Mouse (Mus musculus) adrenal gland, postnatal 10 days (tissue): ENCODE data around the gene Galm. TPM values are rescaled to one million over a fixed set of nuclear protein-coding genes. Genes with fewer than 3 reads are reported as not detected.
A peak's percentile ranks its signal among the peaks of the same experiment; 100 is the strongest.

Source experiments
- DNase-seq: peaks from one replicate; pipeline ENCODE4 v3.0.0; 2021; ENCODE audit warnings: mixed read lengths
- long read RNA-seq, 2 experiments: library from polyadenylated mRNA; stranded (forward); transcript quantifications; one replicate each; pipeline ENCODE4 v2.0.0; 2021
- total RNA-seq, 2 experiments: library from RNA; stranded (reverse); gene quantifications; 2 replicates each; pipeline ENCODE4 v1.2.3; 2021

Gene Galm
- 10 to 100 TPM; 24.7 to 32.1 TPM for total RNA-seq
- long read RNA-seq, experiment 1, transcript Galm-201 (7 exons, 2,314 nt): major isoform, 28 of 39 reads
- long read RNA-seq, experiment 1, partial matches to known transcripts: 11 of 39 reads
- long read RNA-seq, experiment 1, other reads (novel, unspliced or antisense): 0 of 39 reads
- long read RNA-seq, experiment 2, transcript Galm-201 (7 exons, 2,314 nt): major isoform, 29 of 34 reads
- long read RNA-seq, experiment 2, partial matches to known transcripts: 2 of 34 reads
- long read RNA-seq, experiment 2, other reads (novel, unspliced or antisense): 3 of 34 reads

DNA sequence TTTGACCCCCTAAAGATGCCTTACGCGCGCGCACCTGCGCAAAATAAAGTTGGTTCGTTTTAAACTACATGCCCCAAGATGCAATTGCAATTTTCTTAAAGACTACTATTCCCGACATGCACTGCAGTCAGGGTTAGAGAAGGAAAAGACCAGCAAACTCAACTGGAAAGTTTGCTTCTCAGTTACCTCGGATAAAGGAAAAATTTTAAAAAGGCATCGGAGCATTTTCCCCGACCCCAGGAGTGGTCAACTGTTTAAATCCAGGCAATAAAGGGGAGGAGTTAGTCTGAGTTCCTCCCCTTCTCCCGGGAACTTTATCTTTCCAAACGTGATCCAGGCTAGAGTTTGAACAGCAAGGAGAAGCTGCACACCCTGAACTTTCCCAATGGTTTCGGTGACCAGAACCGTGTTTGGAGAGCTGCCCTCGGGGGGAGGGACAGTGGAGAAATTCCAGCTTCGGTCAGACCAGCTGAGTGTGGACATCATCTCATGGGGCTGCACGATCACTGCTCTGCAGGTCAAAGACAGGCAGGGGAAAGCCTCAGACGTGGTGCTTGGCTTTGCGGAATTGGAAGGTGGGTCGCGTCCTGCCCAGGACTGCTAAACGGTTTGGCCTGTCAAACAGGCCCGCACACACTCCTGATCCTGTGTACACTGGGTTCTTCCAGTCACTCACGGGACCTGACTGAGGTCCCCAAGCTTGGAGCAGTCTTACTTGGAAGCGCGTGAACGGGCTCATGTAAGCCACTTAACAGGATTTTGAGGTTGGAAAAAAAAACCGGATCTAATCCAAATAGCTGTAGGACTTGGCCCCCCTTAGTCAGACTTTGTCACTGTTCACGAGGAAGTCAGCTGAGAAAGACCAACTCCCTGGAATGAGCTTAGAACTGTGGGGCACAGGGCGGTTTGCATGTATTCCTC is at the start of gene Galm:
TSS of gene Galm (plus strand) at position 141 of the 921 bp plus-strand sequence.
- DNase-seq: peak; percentile 86

DNA sequence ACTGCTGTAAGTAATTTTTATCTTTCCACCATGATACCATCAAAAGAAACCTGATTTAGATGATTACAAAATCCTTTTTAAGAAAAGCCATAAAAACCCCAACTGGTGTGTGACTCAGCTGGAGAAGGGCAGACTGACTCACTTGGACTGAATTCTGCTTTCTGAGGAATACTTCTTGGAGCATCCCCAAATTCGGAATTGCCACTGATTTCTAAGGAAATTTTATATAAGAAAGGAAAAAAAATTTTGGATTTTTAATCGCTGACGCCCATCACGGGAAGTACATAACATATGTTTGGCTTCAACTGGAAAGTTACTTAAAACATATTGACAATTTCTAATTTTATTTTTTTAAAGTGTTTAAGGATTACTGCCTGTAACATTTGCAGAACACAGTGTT is 48.5 kb upstream of the Galm start:
- DNase-seq: no peak

DNA sequence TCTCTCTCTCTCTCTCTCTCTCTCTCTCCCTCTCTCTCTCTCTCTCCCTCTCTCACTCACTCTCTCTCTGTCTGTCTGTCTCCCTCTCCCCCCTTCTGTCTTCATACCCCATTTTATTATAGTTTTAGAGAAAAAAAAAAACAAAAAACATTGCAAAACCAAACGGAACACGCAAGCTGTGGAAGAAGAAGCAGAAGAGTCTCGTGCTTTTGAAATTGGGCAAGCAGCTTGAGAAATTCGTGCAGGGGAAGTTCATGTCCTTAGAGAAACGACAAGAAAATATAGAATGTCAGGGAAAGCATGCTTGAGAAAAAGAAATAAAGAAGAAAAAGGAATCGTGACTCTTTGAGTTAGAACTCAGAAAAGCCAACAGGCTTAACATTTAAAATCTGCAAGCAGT is 44.0 kb upstream of the Galm start:
- DNase-seq: no peak

GRCm38 (mm10) chr17:80084424-80084823 is 42.8 kb upstream of the Galm start:
- DNase-seq: no peak

DNA sequence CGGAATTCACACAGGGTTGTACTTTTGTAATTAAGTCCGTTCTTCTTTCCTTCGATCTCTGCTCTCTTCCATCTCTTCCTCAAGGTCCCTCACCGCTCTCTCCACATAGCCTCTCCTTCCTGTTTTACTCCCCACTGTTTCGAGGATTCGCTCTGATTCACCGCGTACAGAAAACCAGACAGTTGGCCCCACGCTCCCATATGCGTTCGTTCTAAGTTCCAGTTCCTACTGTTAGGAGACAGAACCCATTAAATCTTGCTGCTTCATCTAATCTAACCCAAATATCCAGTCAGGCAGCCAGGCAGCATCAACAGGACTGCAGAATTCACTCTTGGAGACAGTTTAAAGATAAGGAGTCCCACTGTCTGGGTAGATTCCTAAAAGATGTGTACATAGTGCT is 40.7 kb upstream of the Galm start:
- DNase-seq: no peak

GRCm38 (mm10) chr17:80088168-80088567 is 39.1 kb upstream of the Galm start:
- DNase-seq: peak; percentile 11

DNA sequence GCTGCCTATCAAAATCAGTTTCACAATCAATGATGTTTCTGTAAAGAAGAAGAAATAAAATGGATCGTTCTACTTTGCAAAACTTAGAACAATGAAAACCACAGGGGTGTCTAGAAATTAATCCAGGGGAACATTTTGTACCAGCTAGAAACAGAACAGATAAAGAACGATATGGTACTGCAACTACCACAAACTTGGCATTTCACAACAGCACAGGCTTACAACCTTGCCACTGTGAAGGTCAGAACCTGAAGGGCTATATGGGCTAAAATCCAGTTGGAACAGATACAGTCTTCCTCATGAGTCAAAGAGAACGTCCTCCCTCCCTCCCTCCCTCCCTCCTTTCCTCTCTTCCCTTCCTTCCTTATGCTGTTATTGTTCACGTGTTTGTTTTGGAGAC is 36.7 kb upstream of the Galm start:
- DNase-seq: peak; percentile 39

DNA sequence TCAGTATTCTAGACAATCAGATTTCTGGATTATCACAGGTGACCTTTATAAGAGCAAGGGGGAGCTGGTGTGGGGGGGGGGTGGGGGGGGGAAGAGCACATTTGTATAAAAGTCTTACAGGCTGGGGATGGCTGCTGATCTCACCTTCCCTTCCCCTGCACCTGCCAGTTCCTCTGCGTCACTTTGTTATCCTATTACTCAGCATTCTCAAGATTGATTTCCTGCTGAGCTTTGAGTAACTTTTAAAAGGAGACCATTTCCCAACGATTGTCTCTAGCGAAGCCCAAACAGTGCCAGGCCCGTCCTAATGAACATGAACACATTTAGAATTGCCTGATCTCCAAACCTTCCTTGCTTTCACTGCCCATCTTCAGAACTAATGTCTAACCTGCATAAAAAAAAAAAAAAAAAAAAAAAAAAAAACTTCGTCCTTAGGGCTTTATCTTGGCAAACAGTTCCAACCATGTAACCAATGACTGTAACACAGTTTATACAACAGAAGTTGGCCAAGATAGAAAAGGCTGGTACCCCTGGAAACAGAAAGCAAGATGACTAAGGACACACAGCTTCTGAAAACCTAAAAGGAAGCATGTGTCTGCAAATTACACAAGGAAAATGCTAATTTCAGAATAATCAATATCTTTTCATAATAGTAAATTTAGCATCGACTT is 35.3 kb upstream of the Galm start:
- no peak for DNase-seq

DNA sequence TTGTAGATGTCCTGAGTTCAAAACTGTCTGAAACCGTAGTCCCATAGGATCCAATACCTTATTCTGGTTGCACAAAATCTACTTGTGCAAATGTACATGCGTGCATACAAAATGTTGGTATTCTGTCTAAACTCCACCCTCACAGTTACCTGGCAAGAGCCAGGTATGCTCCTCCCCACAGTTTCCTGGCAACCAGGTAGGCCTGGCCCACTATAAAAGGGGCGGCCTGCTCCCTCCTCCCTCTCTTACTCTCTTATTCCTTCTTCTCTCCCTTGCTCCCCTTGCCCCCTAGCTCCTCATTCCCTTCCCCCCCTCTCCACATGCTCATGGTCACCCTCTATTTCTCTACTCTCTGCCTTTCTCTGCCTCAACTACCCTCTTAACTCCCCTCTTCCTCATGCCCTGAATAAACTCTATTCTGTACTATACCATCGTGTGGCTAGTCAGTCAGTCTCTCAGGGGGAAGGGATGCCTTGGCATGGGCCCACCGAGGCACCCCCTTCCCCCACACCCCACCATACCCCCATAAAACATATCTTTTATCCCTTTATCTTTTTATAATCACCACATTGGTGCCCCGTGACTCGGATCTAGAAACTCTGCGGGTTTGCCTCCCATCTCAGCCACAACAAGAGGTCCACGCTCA is 31.9 kb upstream of the Galm start:
- no peak for DNase-seq

GRCm38 (mm10) chr17:80096043-80096719 is 31.1 kb upstream of the Galm start:
- peak; percentile 70 for DNase-seq

- DNase-seq: no peak
These were observed 30.6 kb upstream of the Galm start for GRCm38 (mm10) chr17:80096720-80097114.

DNA sequence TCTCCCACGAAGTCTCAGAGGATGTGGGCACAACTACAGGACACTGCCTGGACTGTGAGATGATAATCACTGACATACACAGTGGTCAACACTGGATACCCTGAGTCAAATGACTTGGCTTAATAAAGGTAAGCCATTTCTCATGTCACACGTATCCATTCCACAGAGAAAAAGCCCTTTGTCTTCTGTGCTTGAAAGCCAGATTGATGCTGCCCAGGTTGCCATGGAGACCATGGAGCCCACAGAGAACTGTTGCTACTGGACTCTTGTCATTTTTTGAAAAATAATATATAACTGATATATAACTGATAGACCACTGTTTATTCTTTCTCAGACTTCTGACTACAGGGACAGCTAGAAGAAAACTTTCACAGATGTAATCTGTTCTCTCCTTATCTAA is 30.1 kb upstream of the Galm start:
- DNase-seq: no peak

DNA sequence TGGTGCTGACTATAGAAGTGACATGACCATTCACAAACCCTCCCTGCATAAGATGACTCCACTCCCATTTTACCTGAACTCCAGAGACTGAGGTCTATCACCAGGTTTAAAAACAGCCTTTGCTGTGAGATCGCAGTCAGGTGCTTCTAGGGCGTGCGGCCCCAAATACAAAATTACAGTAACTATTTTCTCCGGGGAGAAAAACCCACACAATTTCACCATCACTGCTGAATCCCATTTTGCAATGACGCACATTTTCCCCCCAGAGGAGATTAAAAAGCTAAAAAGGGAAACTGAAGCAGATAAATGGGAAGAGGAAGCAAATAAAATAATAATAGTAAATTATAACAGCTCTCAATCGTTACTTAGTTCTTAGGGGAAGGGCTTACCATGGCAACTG is 27.4 kb upstream of the Galm start:
- no peak for DNase-seq

DNA sequence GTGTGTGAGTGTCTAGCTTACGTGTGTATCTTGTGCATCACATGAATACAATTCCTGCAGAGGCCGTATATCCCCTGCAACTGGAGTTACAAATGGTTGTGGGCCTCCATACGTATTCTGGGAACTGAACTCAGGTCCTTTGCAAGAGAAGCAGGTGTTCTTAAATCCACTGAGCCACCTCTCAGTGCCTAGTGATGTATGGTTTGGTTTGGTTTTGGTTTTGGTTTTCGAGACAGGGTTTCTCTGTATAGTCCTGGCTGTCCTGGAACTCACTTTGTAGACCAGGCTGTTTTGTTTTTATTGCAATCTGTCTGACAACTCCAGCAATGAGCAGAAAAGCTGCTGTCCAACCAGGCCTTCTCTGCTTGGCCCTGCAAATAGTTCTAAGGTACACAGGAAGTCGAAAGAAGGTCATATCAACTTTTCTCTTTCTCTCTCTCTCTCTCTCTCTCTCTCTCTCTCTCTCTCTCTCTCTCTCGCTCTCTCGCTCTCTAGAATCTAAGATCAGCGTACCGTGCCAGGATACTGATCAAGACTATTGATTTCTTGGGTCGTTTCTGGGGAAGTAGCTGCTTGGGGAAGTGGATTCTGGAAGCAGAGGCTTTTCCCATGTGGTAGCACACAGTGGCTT is 21.8 kb upstream of the Galm start:
- no peak for DNase-seq

DNA sequence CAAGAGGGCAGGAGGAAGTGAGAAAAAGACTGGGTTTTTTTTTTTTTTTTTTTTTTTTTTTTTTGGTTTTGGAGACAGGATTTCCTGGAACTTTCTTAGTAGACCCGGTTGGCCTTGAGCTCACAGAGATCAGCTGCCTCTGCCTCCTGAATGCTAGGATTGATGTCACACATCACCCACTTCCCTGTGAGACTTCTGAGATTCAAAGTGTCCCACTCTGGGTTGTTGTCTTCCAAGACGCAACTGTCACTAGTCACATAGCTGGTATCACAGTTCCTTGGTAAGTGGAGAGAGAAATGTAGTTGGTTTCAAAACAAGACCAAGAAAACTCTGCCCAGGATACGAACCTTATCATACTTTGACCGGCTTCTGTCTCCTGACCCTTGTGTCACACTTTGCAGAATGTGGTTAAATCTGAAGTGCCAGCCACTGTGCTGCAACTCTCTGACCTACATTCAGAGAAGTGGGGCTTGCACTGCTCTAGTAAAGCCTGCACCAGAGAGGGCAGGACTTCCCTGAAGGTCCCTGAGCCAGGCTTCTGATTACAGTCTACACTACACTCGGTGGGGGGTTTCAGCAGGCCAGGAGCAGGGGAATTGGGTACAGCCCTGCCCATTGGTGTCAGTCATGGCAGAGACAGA is 14.5 kb upstream of the Galm start:
- DNase-seq: no peak

DNA sequence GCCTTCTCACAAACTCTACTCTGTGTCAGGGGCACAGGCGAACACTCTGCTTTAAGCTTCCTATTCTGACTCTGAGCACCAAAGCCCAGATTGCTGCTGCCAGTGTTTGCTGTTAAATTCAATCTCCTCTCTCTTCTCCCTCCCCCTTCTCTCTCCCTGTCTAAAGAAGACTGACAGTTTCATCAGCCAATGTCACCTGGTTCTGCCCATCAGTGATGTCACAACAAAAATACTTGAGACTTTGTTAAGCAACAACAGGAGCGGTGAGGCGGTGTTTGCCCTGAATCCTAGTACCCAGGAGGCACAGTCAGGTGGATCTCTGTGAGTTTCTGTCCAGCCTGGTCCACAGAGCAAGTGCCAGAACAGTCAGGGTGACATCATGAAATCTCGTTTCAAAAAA is 13.8 kb upstream of the Galm start:
- no peak for DNase-seq

DNA sequence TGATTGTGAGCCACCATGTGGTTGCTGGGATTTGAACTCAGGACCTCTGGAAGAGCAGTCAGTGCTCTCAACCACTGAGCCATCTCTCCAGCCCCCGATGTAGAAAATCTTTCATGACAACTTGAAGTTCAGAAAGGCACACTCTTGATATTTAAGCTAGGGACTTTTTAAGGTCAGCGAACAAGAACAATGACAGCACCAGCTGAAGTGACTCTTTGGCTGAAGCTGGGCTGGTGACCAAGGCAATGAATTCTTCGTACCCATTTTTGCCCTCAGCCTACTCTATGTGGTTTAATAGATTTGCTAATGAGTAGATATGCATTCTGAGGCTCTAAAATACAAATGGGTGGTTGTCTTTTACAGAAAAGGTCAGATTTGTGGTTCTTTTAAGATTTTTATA is 6.9 kb upstream of the Galm start:
- no peak for DNase-seq

DNA sequence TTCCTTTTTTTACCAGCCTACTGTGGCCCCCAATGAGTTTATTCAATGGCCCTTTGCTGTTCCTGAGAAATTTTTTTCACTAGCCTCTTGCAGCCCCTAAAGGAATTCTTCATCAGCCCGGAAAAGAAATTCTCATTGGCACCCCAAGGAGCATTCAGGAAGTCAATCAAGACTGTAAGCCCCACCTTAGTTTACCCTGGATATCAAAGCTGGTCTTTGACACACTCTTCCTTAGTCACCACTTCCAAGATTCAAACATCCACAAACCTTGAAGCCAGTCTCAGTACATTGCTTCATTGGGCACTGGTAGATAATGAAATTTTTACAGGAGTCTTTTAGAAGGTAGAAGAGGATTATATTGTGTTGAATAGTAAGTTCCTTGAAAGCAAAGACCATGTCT is 5.4 kb upstream of the Galm start:
- no peak for DNase-seq

GRCm38 (mm10) chr17:80124985-80125750 is 2.1 kb upstream of the Galm start:
- no peak for DNase-seq

DNA sequence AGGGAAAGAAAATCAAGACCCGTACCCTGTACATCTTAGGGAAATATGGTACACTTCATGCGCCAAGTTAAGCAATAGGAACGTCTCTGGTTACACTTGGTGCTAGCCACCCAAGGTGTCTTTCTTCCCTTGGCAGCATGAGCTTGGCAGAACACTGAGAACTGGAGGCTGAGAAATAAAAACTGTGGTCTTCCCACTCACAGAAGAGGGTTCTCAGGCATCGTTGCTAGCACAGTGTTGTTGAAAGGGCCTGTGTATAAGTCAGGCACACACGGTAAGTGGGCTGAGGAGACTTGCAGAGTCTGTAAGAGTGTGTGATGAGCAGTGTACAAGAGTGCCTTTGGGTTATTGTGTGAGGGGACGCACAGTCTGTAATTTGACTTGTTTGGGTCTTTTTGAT is 1.1 kb upstream of the Galm start:
- DNase-seq: no peak
